Mouse (Mus musculus): ENCODE measurements around the gene E2f1. TPM values are rescaled to one million over a fixed set of nuclear protein-coding genes. Genes with fewer than 3 reads are reported as not detected.

E2f1 gene
- 18.3 and 23.1 TPM in 2 replicates for polyA plus RNA-seq (2015; fragmentation: Nextera tagmentation; extraction: Ambion mirVana)

DNA sequence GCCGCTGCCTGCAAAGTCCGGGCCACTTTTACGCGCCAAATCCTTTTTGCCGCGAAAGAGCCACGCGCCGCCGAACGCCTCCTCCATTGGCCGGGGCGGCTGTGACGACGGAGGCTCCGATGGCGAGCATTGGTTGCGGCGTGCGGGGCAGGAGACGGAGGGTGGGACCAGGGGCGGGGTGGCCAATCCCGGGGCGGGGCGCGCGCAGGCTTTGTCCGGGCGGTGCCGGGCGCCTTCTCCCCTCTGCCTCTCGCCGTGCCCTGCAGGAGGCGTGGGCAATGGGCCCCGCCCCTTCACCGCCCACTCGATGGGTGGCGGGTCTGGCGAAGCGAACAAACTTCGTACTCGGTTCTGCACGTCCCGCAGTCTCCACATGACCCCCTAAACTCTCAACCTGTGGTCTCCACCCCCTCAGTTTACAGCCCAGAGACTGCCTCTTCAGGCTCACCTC, at the start of gene E2f1:
E2f1 (minus strand) TSS at position 57 of the 451 bp plus-strand sequence.
- Histone ChIP-seq H3K9ac (peak within 1 kb of the TSS; percentile 55), H3K27ac (peak within 1 kb of the TSS; percentile 85), H3K4me1 (peaks cover 58% of the 10 kb centered on the region), H3K4me2 (peak within 1 kb of the TSS; percentile 80), H3K4me3 (peak within 1 kb of the TSS; percentile 78), H3K27me3 (no peaks in the 10 kb centered on the region), H3K36me3 (0 out of 2 replicates have a peak, but pooled peaks cover 3% of the 10 kb centered on the region), H3K9me3 (no peaks in the 10 kb centered on the region)
- under 1% methylated on average over 44 of the region's 44 CpGs for WGBS
- peak; percentile 94 for ATAC-seq (ENCODE audit: insufficient number of reproducible peaks, low FRiP score, low TSS enrichment, low read depth)

DNA sequence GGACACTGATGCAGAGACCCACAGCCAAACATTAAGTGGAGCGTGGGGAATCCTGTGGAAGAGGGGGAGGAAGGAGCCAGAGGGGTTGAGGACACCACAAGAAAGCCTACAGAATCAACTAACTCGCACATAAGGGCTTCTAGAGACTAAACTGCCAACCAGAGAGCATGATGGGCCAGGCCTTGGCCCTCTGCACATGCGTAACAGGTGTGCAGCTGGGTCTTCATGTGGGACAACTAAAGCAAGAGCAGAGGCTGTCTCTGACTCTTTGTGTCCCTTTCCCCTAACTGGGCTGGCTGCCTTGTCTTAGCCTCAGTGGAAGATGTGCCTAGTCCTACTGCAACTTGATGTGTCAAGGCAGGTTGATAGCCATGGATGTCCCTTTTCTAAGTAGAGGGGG, 47.4 kb upstream of the E2f1 start:
- Histone ChIP-seq H3K4me3 (no peak overlapping the region), H3K9me3 (no peaks in the 10 kb centered on the region), H3K27ac (no peak overlapping the region), H3K27me3 (no peaks in the 10 kb centered on the region), H3K9ac (no peak overlapping the region), H3K4me1 (peaks cover 12% of the 10 kb centered on the region), H3K36me3 (no peaks in the 10 kb centered on the region), H3K4me2 (no peak overlapping the region)
- no peak for ATAC-seq (ENCODE audit: insufficient number of reproducible peaks, low FRiP score, low TSS enrichment, low read depth)
- 90% methylated on average over 3 of the region's 3 CpGs for WGBS

DNA sequence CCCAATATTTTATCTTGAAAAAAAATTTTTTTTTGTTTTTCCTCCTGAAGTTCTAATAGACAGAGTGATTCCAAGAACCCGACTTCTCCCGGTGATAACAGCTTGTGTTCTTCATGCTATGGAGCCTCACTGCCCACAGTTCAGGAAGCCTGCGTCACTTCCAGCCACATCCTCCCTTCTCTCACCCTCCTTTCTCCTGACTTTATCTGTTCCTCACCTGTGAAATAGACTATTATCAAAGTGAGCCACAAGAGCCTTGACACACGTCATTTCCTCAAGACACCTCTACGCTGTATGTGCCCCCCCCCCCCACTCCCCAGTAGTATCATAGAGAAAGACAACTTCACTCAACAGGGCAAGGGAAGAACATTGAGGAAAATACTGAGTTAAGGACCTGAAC, 46.0 kb upstream of the E2f1 start:
- no peak for ATAC-seq (ENCODE audit: insufficient number of reproducible peaks, low FRiP score, low TSS enrichment, low read depth)

DNA sequence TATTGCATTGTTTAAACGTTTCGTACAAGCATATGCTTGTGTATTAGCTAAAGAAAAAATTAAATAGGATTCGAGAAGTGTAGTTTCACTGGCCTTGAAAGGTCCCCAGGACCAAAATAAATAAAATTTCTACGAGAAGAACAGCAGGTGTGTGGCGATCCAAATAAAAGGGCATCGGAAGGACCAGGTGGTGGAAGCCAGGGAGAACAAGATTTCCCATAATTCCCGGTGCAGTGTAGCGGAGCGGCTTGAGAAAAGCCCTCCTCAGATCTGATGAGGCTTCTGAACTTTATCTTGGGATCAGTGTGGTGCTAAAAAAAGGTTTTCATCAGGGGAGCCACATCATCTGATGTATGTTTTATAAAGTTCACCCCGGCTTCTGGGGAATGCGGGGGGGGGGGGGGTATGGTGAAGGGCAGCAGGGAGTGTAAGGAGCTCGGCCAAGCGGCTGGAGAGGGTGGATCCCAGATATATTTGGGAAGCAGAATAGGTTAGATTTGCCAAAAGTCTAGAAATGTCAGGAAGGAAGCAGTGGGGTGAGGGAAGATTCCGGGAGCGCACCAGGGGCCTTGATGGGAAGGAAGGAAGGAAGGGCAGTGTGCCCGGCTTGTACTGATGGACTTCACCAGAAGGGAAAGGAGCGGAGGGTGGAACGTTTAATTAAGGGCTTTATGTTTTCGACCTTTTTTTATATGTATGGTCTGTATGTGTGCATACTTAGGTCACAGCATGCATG, 45.3 kb upstream of the E2f1 start:
- Histone ChIP-seq H3K9ac (no peak overlapping the region), H3K27me3 (no peaks in the 10 kb centered on the region), H3K9me3 (no peaks in the 10 kb centered on the region), H3K4me2 (no peak overlapping the region), H3K4me1 (peaks cover 12% of the 10 kb centered on the region), H3K27ac (no peak overlapping the region), H3K36me3 (no peaks in the 10 kb centered on the region), H3K4me3 (no peak overlapping the region)
- WGBS = 63% methylated on average over 19 of the region's 19 CpGs
- ATAC-seq (ENCODE audit: insufficient number of reproducible peaks, low FRiP score, low TSS enrichment, low read depth) = no peak

More for the DNA sequence above, 46.0 kb upstream of the E2f1 start:
- no peaks in the 10 kb centered on the region for H3K9me3 ChIP-seq
- no peak overlapping the region for H3K4me3 ChIP-seq
- no peak overlapping the region for H3K4me2 ChIP-seq
- no peaks in the 10 kb centered on the region for H3K27me3 ChIP-seq
- no peak overlapping the region for H3K9ac ChIP-seq
- H3K4me1 ChIP-seq = peaks cover 12% of the 10 kb centered on the region
- H3K27ac ChIP-seq = no peak overlapping the region
- WGBS = 93% methylated on average over 5 of the region's 5 CpGs
- H3K36me3 ChIP-seq = no peaks in the 10 kb centered on the region

DNA sequence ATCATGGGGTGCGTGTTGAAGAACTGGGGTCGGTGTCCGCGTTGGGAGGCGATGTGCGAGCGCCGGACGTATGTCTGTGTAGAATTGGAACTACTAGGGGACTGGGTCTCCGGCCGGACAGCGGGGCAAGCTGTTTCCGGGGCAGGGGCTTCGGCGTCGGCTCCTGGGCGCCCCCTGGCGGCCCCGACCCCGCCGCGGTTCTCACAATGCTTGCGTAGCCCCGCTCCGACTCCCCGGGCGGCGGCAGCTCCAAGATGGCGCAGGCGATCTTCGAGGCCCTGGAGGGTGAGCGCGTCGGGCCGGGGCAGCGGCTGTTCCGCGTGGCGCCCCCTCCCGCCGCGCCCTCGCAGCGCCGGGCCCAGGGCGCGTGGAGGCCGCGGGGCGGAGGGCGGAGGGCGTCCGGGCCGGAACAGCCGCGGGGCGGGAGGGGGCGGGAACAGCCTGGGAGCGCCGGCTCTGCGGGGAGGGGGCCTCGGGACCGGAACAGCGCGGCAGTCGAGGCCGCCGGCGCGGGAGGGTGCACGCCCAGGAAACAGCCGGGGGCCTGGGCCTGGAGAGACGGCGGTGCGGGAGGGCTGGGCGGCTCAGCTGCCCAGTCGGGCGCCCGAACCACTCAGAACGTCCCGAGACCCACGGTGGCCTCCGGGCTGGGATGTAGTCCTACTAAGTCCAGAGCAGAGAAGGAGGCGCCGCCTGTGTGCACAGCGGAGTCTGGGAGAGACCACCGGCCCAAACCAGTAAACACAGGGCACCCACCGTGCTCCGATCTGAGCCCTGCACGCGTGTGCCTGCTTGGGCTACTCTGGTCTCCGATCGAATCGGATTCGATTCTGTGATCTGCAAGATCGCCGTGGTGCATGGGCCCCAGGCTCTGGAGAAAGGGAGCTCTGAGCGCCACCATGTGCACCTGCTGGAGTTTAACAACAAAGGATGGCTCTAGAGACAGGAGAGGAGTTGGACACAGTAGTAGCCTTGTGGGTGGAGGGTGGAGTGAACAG, 43.7 kb upstream of the E2f1 start, which contains the start of the genes Zfp341 and 4930519P11Rik:
Zfp341 (plus strand) TSS at position 180 of the 998 bp plus-strand sequence.
4930519P11Rik (minus strand) TSS at position 320 of the 998 bp plus-strand sequence.
- no peaks in the 10 kb centered on the region for H3K27me3 ChIP-seq
- peak within 1 kb of the TSS; percentile 49 for H3K4me3 ChIP-seq
- no peaks in the 10 kb centered on the region for H3K9me3 ChIP-seq
- under 1% methylated on average over 89 of the region's 98 CpGs for WGBS
- no peaks in the 10 kb centered on the region for H3K36me3 ChIP-seq
- peak within 1 kb of the TSS; percentile 94 for H3K27ac ChIP-seq
- peaks cover 12% of the 10 kb centered on the region for H3K4me1 ChIP-seq
- H3K9ac ChIP-seq = peak within 1 kb of the TSS; percentile 47
- H3K4me2 ChIP-seq = peak within 1 kb of the TSS; percentile 64
- peak; percentile 90 for ATAC-seq (ENCODE audit: insufficient number of reproducible peaks, low FRiP score, low TSS enrichment, low read depth)

DNA sequence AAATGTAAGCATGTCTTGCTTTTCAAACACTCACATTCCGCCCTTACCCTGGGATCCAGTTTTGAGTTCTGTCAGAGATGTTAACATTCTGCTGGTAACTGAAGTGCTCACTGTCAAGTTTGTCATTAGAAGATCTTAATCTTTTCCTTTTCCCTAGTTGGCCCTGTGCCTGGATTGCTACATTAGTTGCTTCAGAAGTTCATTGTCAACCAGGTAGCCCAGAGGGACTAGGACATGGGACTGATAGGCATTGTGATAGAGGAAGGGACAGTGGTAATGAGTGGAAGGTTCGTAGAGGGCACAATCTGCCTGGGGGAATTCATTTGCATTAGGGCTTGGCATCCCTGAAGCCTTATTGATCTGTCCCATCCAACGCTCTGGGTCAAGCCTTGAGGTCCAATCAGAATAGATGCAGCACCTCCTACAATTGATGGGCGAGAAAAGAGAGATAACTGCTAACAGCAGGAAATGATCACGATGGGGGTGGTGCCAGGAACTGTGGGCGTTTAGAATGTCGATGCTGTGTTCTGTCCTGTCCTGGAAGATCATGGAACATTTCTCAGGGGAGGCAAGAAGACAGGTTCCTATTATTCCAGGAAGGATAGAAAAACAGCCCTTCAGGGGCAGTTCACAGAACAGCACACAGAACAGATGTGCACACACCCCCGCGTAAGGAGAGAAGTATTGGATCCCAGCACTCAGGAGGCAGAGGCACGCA, 39.5 kb upstream of the E2f1 start:
- Histone ChIP-seq H3K4me3 (no peak overlapping the region), H3K36me3 (no peaks in the 10 kb centered on the region), H3K9ac (no peak overlapping the region), H3K4me2 (no peak overlapping the region), H3K27me3 (no peaks in the 10 kb centered on the region), H3K9me3 (no peaks in the 10 kb centered on the region), H3K27ac (no peak overlapping the region), H3K4me1 (peaks cover 14% of the 10 kb centered on the region)
- ATAC-seq (ENCODE audit: insufficient number of reproducible peaks, low FRiP score, low TSS enrichment, low read depth) = no peak
- 58% methylated on average over 10 of the region's 10 CpGs for WGBS

DNA sequence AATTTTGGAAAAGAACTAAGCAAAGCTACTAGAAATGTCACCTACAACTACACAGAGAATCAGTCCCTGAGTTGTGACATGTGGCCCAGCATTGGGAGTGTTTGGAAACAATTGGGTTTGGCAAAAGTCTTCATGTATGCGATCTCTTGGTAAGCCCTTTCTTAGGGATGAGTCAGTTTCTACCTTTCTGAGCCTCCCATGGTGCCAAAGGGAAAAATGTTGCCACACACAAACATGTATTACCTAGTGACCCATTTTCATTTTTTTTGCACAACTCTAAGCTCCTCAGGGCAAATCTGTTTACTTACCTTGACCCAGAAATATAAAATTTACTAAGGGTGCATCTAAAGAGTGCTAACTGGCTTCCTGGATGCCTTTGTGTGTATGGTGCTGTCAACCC, 37.3 kb upstream of the E2f1 start:
- H3K9ac ChIP-seq = no peak overlapping the region
- WGBS = 88% methylated on average over 1 of the region's 1 CpGs
- no peak overlapping the region for H3K4me2 ChIP-seq
- H3K4me1 ChIP-seq = peaks cover 14% of the 10 kb centered on the region; the same call in 1 of the 2 replicates
- no peaks in the 10 kb centered on the region for H3K36me3 ChIP-seq
- no peaks in the 10 kb centered on the region for H3K9me3 ChIP-seq
- H3K27ac ChIP-seq = no peak overlapping the region
- H3K27me3 ChIP-seq = no peaks in the 10 kb centered on the region
- no peak overlapping the region for H3K4me3 ChIP-seq
- no peak for ATAC-seq (ENCODE audit: insufficient number of reproducible peaks, low FRiP score, low TSS enrichment, low read depth)

DNA sequence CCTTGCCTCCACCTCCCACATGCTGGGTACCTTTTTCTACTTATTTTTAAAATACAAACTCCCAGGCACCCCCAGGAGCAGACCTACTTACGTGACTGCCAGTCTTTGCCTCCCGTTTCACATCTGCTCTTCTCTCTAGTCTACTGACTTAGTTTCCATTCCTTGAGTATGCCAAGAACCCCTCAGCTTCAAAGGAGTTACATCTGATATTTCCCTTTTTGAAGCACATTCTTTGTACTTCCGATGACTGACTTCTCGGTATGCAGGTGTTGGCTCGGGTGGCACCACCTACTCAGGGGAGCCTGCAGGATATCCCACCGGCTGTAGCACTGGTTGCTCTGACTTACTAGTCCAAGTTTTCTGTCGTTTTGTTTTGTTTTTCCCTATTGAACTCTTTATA, 34.5 kb upstream of the E2f1 start:
- peak overlapping the region; percentile 71 for H3K4me3 ChIP-seq
- H3K4me2 ChIP-seq = peak overlapping the region; percentile 53
- no peaks in the 10 kb centered on the region for H3K27me3 ChIP-seq
- H3K36me3 ChIP-seq = no peaks in the 10 kb centered on the region
- H3K4me1 ChIP-seq = peaks cover 14% of the 10 kb centered on the region; the same call in 1 of the 2 replicates
- ATAC-seq (ENCODE audit: insufficient number of reproducible peaks, low FRiP score, low TSS enrichment, low read depth) = no peak
- no peak overlapping the region for H3K9ac ChIP-seq
- 32% methylated on average over 7 of the region's 7 CpGs for WGBS
- peak overlapping the region; percentile 24; the same call in 1 of the 2 replicates for H3K27ac ChIP-seq
- H3K9me3 ChIP-seq = no peaks in the 10 kb centered on the region

DNA sequence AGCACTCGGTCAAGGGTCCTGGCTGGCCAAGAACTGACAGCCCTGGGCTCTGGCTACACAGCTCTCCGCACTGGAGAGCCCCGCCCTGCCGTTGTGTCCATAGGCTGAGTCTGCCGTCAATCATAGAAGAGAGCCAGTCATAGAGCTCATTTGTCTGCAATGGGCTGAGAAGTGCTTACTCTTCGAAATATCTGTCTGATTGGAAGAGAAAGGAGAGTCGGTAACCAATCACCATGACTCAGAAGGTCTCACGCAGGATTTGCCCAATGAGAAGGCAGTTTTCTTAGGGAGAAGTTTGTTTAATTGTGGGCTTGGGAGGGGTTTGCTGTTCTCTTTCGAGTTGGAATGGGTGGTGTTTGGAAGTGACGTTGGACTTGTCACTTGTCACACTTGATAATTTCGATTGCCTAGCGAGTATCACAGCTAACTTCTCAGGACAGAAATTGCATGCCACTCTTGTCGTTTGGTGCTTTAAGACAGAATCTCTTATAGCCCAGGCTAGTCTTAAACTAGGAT, 34.0 kb upstream of the E2f1 start, which contains the start of gene Pxmp4:
Pxmp4 (minus strand) TSS at position 71 of the 516 bp plus-strand sequence.
- Histone ChIP-seq H3K36me3 (no peaks in the 10 kb centered on the region), H3K4me2 (peak within 1 kb of the TSS; percentile 53), H3K4me1 (peaks cover 14% of the 10 kb centered on the region; the same call in 1 of the 2 replicates), H3K27me3 (no peaks in the 10 kb centered on the region), H3K27ac (peak within 1 kb of the TSS; percentile 51), H3K9me3 (no peaks in the 10 kb centered on the region), H3K9ac (peak within 1 kb of the TSS; percentile 75), H3K4me3 (peak within 1 kb of the TSS; percentile 71)
- 0% methylated on average over 13 of the region's 13 CpGs for WGBS
- peak; percentile 100 for ATAC-seq (ENCODE audit: insufficient number of reproducible peaks, low FRiP score, low TSS enrichment, low read depth)

DNA sequence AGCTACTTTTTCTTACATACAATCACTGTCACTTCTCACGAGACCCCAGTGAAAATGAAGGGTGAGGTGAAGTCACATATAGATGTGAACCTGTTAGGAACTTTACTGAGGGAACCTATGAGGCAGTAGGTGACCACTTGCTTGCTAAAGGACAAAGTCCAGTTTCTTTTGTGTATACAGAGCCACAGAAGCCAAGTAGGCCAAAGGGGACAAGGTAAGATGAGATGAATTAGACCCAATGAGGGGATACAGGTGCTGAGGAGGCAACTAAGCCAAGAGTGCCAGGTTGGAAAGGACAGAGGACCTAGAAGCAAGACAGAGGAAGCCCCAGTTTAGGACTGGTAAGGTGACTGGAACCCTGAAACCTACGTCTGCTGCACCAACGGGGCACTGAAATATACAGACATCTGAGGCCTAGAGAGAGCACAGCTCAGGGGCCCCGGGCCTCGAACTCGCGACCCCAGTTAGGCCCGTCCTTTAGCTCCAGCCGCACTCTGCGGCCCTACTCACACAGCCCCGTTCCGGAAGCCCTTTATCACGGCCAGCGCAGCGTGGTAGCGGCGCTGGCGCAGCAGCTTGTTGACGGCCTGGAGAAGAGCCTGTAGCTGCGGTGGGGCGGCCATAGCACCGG, 33.4 kb upstream of the E2f1 start:
- Histone ChIP-seq H3K27me3 (no peaks in the 10 kb centered on the region), H3K27ac (peak overlapping the region; percentile 51), H3K9me3 (no peaks in the 10 kb centered on the region), H3K4me3 (peak overlapping the region; percentile 71), H3K4me1 (peaks cover 14% of the 10 kb centered on the region; the same call in 1 of the 2 replicates), H3K4me2 (peak overlapping the region; percentile 53), H3K9ac (peak overlapping the region; percentile 75), H3K36me3 (no peaks in the 10 kb centered on the region)
- no peak for ATAC-seq (ENCODE audit: insufficient number of reproducible peaks, low FRiP score, low TSS enrichment, low read depth)
- 14% methylated on average over 22 of the region's 22 CpGs for WGBS

All from limb, embryonic 15.5 days (tissue).